Mouse (Mus musculus) kidney, embryonic 14.5 days (tissue): ENCODE measurements around the gene Prkcz. TPM values are rescaled to one million over a fixed set of nuclear protein-coding genes. Genes with fewer than 3 reads are reported as not detected.

Experiments used
- ATAC-seq: fragments of 200-750 bp; cut with Nextera tagmentation; 2 replicates; pipeline ENCODE4 v1.8.0; 2017; ENCODE audit warnings: moderate number of reproducible peaks, mild to moderate bottlenecking, moderate TSS enrichment, moderate library complexity; ENCODE audit not compliant: low FRiP score, low TSS enrichment
- H3K27ac ChIP-seq: fragments of 300-500 bp; sonication (generic); 2 replicates; pipeline ENCODE4 v1.5.1; 2014; ENCODE audit warnings: low read depth, mild to moderate bottlenecking, low read length, moderate library complexity, mixed read lengths
- H3K27me3 ChIP-seq: fragments of 300-500 bp; sonication (generic); 2 replicates; pipeline ENCODE4 v1.6.1; 2014; ENCODE audit warnings: mild to moderate bottlenecking, low read length; ENCODE audit not compliant: control insufficient read depth, insufficient read depth
- H3K36me3 ChIP-seq: fragments of 300-500 bp; sonication (generic); 2 replicates; pipeline ENCODE4 v1.6.1; 2014; ENCODE audit warnings: low read length, mixed read lengths; ENCODE audit not compliant: control insufficient read depth, insufficient read depth
- H3K4me1 ChIP-seq: fragments of 300-500 bp; sonication (generic); 2 replicates; pipeline ENCODE4 v1.6.1; 2014; ENCODE audit warnings: low read length, mixed read lengths; ENCODE audit not compliant: control insufficient read depth, insufficient read depth
- H3K4me2 ChIP-seq: fragments of 300-500 bp; sonication (generic); replicated peaks from 2 replicates; pipeline ENCODE4 v1.6.1; 2014; ENCODE audit warnings: low read depth, mild to moderate bottlenecking, low read length
- H3K4me3 ChIP-seq: fragments of 300-500 bp; sonication (generic); 2 replicates; pipeline ENCODE4 v1.5.1; 2014; ENCODE audit warnings: mild to moderate bottlenecking, low read length
- H3K9ac ChIP-seq: fragments of 300-500 bp; sonication (generic); 2 replicates; pipeline ENCODE4 v1.6.1; 2014; ENCODE audit warnings: low read depth, mild to moderate bottlenecking, low read length, moderate library complexity
- H3K9me3 ChIP-seq: fragments of 300-500 bp; sonication (generic); 2 replicates; pipeline ENCODE4 v1.6.1; 2016; ENCODE audit warnings: low read length; ENCODE audit not compliant: control insufficient read depth
- WGBS: fragments of 180-500 bp; shearing (Covaris S2); extraction: QIAGEN DNeasy Blood & Tissue Kit; methylation state at CpG from one replicate; pipeline ENCODE4 v1.1.7; 2014; 5-methylcytosine and 5-hydroxymethylcytosine counted together
- polyA plus RNA-seq: library from polyadenylated mRNA; unstranded; fragments of >200 nt; fragmentation: Nextera tagmentation; extraction: Ambion mirVana; gene quantifications from 2 replicates; pipeline ENCODE4 v1.2.1, GENCODE M21; 2014

Prkcz gene
- polyA plus RNA-seq, 1 experiment from 2014 or later: 10.2 TPM

DNA sequence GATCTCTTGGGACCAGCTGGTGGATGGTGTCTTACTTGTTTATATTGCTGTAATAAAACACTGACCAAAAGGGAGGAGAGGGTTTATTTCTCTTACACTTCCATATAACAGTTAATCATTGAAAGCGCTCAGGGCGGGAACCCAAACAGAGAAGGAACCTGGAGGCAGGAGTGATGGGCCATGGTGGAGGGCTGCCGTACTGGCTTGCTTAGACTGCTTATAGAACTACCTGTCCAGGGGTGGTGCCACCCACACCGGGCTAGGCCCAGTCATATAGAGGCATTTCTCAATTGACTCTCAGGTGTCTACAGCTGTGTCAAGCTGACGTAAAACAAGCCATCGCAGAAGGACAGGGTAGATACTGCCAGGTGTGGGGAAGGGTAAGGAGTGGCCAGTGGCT, 5.6 kb upstream of the Prkcz start:
- 41% methylated on average over 6 of the region's 6 CpGs for WGBS
- no peaks in the 10 kb centered on the region for H3K4me1 ChIP-seq
- no peak overlapping the region for H3K4me2 ChIP-seq
- no peak overlapping the region for H3K4me3 ChIP-seq
- no peak overlapping the region for H3K27ac ChIP-seq
- H3K9me3 ChIP-seq: no peaks in the 10 kb centered on the region
- ATAC-seq: no peak
- H3K27me3 ChIP-seq: peaks cover 17% of the 10 kb centered on the region
- H3K36me3 ChIP-seq: no peaks in the 10 kb centered on the region
- H3K9ac ChIP-seq: no peak overlapping the region

- Histone ChIP-seq H3K36me3 (no peaks in the 10 kb centered on the region), H3K9ac (no peak overlapping the region), H3K4me3 (no peak overlapping the region), H3K4me2 (no peak overlapping the region), H3K9me3 (no peaks in the 10 kb centered on the region), H3K27ac (no peak overlapping the region), H3K27me3 (peaks cover 43% of the 10 kb centered on the region), H3K4me1 (no peaks in the 10 kb centered on the region)
- WGBS: 38% methylated on average over 5 of the region's 5 CpGs
- no peak for ATAC-seq
Measured at GRCm38 (mm10) chr4:155362443-155362842, 1.3 kb upstream of the Prkcz start.

- Histone ChIP-seq H3K4me2 (peak overlapping the region; percentile 62), H3K27me3 (peaks cover 40% of the 10 kb centered on the region), H3K36me3 (no peaks in the 10 kb centered on the region), H3K27ac (no peak overlapping the region), H3K4me3 (peak overlapping the region; percentile 51), H3K9me3 (no peaks in the 10 kb centered on the region), H3K4me1 (no peaks in the 10 kb centered on the region), H3K9ac (peak overlapping the region; percentile 36)
- under 1% methylated on average over 42 of the region's 42 CpGs for WGBS
- ATAC-seq: 0 out of 2 replicates have a peak, but pooled peaks have one; percentile 3
Measured at GRCm38 (mm10) chr4:155360856-155361255, 305 bp downstream of the Prkcz start.

DNA sequence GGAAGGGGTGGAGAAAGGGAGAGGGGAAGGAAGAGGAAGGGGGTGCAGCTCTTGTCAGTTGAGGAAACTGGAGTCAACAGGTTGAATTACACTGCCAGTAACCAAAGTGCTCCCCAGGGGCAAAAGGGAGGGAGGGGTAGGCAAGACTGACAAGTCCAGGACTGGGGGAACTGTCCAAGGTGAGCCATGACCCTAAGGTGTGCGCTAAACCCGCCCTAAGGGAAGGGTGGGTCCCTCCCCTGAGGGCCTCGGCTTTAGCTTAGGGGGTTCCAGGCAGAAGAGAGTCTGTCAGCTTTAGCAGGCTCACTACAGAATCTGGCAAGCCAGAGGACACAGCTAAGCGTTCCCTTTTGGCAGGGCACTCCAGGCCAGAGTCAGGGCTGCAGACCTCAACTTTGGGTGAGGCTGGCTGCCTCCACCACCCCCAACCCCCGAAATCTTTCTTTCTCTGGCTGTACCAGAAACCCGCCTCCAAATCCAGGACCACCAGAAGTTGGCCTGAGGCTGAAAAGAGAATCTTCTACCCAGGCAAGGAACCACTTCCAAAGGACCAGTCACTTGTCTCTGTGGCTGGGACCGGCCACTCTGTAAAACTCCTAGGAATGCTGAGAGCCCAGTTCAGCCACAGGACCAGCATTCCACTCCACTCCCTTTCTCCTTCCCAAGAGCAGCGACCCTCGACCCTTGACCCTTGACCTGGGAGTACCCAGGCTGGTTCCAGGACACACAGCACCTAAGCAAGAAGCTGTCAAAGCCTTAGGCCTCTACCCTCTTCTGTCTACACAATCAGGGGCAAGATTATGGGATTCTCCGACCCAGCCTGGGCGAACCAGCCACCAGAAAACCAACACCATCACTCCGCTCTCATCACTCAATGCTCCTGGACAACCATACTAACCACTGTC, 1.3 kb downstream of the Prkcz start:
- H3K36me3 ChIP-seq: no peaks in the 10 kb centered on the region
- no peak for ATAC-seq
- peaks cover 40% of the 10 kb centered on the region for H3K27me3 ChIP-seq
- WGBS: 44% methylated on average over 12 of the region's 12 CpGs
- peak overlapping the region; percentile 51; the same call in 1 of the 2 replicates for H3K4me3 ChIP-seq
- no peaks in the 10 kb centered on the region for H3K4me1 ChIP-seq
- H3K4me2 ChIP-seq: peak overlapping the region; percentile 62; the same call in 1 of the 2 replicates
- H3K9me3 ChIP-seq: no peaks in the 10 kb centered on the region
- H3K9ac ChIP-seq: 0 out of 2 replicates have a peak overlapping the region, but pooled peaks have one; percentile 4
- no peak overlapping the region for H3K27ac ChIP-seq

DNA sequence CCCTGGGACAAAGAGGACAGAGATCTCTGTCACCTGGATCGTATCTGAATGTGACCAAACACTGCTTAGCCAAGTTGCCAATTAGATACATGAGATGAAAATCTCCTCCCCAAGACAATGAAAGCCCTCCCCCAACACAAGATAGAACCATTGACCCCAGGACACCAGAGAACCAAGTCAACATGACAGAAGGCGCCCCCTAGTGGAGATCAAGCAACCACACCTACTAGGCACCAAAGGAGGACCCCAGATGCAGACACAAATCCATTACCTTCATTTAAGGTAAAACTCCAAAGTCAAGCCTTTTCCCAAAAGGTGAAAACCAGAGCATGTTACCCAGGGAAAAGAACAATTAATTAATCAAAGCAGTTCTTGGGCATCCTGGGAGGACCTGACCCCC, 3.6 kb downstream of the Prkcz start:
- H3K4me1 ChIP-seq: no peaks in the 10 kb centered on the region
- 57% methylated on average over 2 of the region's 2 CpGs for WGBS
- H3K4me2 ChIP-seq: no peak overlapping the region
- no peak overlapping the region for H3K4me3 ChIP-seq
- H3K27ac ChIP-seq: no peak overlapping the region
- no peaks in the 10 kb centered on the region for H3K36me3 ChIP-seq
- no peaks in the 10 kb centered on the region for H3K9me3 ChIP-seq
- no peak for ATAC-seq
- H3K9ac ChIP-seq: no peak overlapping the region
- peaks cover 34% of the 10 kb centered on the region for H3K27me3 ChIP-seq

DNA sequence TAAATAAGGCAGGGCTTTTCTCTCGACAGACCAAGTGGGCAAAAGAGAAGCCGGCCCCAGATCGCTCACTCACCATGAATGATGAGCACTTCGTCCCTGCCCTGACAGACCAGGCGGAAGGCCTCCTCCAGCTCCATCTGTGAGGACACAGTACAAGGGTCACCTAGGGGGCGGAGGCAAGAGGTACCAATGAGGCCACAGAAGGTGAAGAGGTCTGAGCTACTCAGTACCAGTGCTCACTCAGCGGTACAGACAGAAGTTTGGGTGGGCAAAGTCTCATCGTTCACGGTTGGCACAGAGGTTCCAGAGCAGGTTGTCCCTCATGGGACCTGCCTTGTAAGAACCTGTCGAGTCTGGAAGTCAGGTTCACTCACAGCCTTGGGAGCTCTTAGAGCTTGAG, 4.8 kb downstream of the Prkcz start:
- Histone ChIP-seq H3K9ac (no peak overlapping the region), H3K36me3 (no peaks in the 10 kb centered on the region), H3K4me1 (no peaks in the 10 kb centered on the region), H3K9me3 (no peaks in the 10 kb centered on the region), H3K27me3 (peaks cover 22% of the 10 kb centered on the region), H3K27ac (no peak overlapping the region), H3K4me3 (no peak overlapping the region), H3K4me2 (no peak overlapping the region)
- ATAC-seq: no peak
- WGBS: 89% methylated on average over 10 of the region's 10 CpGs

DNA sequence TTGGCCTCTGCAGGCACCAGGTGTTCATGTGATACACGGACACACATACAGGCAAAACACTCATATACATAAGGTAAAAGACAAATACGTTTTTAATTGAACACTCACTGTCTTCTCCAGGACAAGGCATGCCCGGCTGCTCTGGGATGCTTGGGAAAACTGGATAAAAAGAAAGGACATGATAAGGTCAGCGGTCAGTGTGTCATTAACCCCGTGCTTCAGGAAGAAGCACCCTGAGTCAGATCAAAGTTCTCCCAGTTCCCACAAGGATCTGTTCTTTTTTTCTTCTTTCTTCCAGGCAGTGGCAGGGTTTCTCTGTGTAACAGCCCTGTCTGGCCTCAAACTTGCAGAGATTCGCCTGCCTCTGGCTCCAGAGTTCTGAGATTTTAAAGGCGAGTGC, 6.6 kb downstream of the Prkcz start:
- H3K4me2 ChIP-seq: no peak overlapping the region
- WGBS: 72% methylated on average over 7 of the region's 7 CpGs
- H3K4me1 ChIP-seq: no peaks in the 10 kb centered on the region
- no peak overlapping the region for H3K4me3 ChIP-seq
- no peaks in the 10 kb centered on the region for H3K36me3 ChIP-seq
- ATAC-seq: no peak
- no peak overlapping the region for H3K27ac ChIP-seq
- no peak overlapping the region for H3K9ac ChIP-seq
- H3K27me3 ChIP-seq: peaks cover 6% of the 10 kb centered on the region; the same call in 1 of the 2 replicates
- no peaks in the 10 kb centered on the region for H3K9me3 ChIP-seq

DNA sequence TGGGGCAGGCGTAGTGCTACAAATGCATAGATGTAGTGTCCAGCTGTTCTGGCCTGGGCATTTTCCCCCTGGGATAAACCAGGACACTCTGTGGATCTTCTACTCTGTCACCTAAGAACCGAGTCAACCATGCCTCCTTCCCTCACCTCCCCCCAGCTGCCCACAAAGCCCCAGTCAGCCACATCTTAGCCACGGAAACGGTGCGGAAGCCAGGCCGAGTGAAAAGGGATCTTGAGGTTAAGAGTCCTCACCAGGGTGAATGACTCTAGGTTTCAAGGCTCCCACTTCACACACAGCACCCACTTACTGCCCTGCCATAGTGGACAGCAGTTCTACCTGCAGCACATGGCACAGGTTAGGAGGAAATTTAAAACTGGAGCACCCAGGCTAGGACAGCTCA, 7.1 kb downstream of the Prkcz start:
- Histone ChIP-seq H3K27ac (no peak overlapping the region), H3K9ac (no peak overlapping the region), H3K4me2 (no peak overlapping the region), H3K27me3 (peaks cover under 1% of the 10 kb centered on the region; the same call in 1 of the 2 replicates), H3K9me3 (no peaks in the 10 kb centered on the region), H3K4me3 (no peak overlapping the region), H3K36me3 (no peaks in the 10 kb centered on the region), H3K4me1 (no peaks in the 10 kb centered on the region)
- no peak; the same call in 1 of the 2 replicates for ATAC-seq
- 79% methylated on average over 6 of the region's 6 CpGs for WGBS

GRCm38 (mm10) chr4:155352581-155352980, 8.6 kb downstream of the Prkcz start:
- H3K4me2 ChIP-seq: no peak overlapping the region
- 90% methylated on average over 3 of the region's 3 CpGs for WGBS
- H3K4me1 ChIP-seq: no peaks in the 10 kb centered on the region
- no peaks in the 10 kb centered on the region for H3K9me3 ChIP-seq
- H3K4me3 ChIP-seq: no peak overlapping the region
- H3K27ac ChIP-seq: no peak overlapping the region
- no peaks in the 10 kb centered on the region for H3K36me3 ChIP-seq
- no peak for ATAC-seq
- no peaks in the 10 kb centered on the region; the same call in 1 of the 2 replicates for H3K27me3 ChIP-seq
- H3K9ac ChIP-seq: no peak overlapping the region
